Mouse (Mus musculus) C2C12 (cell line): ENCODE results near the gene Usp44. TPM values are rescaled to one million over a fixed set of nuclear protein-coding genes. Genes with fewer than 3 reads are reported as not detected.

Experiments
- H3K27me3 ChIP-seq: one replicate; pipeline ENCODE4 v1.6.1; 2011; ENCODE audit not compliant: control insufficient read depth, insufficient read depth, insufficient read length
- H3K36me3 ChIP-seq: one replicate; pipeline ENCODE4 v1.6.1; 2011; ENCODE audit not compliant: control insufficient read depth, insufficient read depth
- H3K4me3 ChIP-seq: one replicate; pipeline ENCODE4 v1.5.1; 2011; ENCODE audit warnings: mild to moderate bottlenecking, control low read depth; ENCODE audit not compliant: poor library complexity, insufficient read depth, severe bottlenecking
- H3K79me2 ChIP-seq: one replicate; pipeline ENCODE4 v1.6.1; 2011; ENCODE audit not compliant: control insufficient read depth, insufficient read depth
- H3K79me3 ChIP-seq: one replicate; pipeline ENCODE4 v1.6.1; 2011; ENCODE audit warnings: low read depth, control low read depth
- H3ac ChIP-seq: one replicate; pipeline ENCODE3; 2011; ENCODE audit warnings: low read depth; ENCODE audit not compliant: control insufficient read depth, insufficient read length
- CEBPB ChIP-seq: IDR thresholded peaks from one replicate; pipeline ENCODE4 v1.6.1; 2011; ENCODE audit warnings: low read depth, mild to moderate bottlenecking, control low read depth, moderate library complexity
- CTCF ChIP-seq: IDR thresholded peaks from one replicate; pipeline ENCODE4 v1.5.1; 2011; ENCODE audit not compliant: control insufficient read depth, insufficient read depth, insufficient read length
- FOSL1 ChIP-seq: IDR thresholded peaks from one replicate; pipeline ENCODE4 v1.8.0; 2011; ENCODE audit warnings: mild to moderate bottlenecking, low read length; ENCODE audit not compliant: poor library complexity, insufficient read depth, severe bottlenecking
- MAX ChIP-seq: IDR thresholded peaks from one replicate; pipeline ENCODE4 v1.6.1; 2011; ENCODE audit warnings: mild to moderate bottlenecking, control low read depth
- MYOD1 ChIP-seq: IDR thresholded peaks from one replicate; pipeline ENCODE4 v1.6.1; 2011; ENCODE audit warnings: low read depth; ENCODE audit not compliant: control insufficient read depth, insufficient read length
- MYOG ChIP-seq: IDR thresholded peaks from one replicate; pipeline ENCODE4 v1.6.1; 2011; ENCODE audit not compliant: control insufficient read depth, insufficient read length; ENCODE audit errors: extremely low read depth
- USF1 ChIP-seq: IDR thresholded peaks from one replicate; pipeline ENCODE4 v1.6.1; 2011; ENCODE audit warnings: low read depth, mild to moderate bottlenecking, control low read depth, moderate library complexity
- long read RNA-seq, 2 experiments: library from polyadenylated mRNA; unstranded; transcript quantifications; one replicate each; pipeline ENCODE4 v2.0.0; 2019 to 2020
- polyA plus RNA-seq: library from polyadenylated mRNA; unstranded; fragments of >200 nt; fragmentation: generic; extraction: Trizol; gene quantifications from one replicate; pipeline ENCODE4 v1.2.1, GENCODE M21; 2012; ENCODE audit warnings: missing spikeins

Gene Usp44
- polyA plus RNA-seq: 0.37 TPM
- long read RNA-seq, experiment 1, partial matches to known transcripts: 1 of 2 reads
- long read RNA-seq, experiment 1, other reads (novel, unspliced or antisense): 1 of 2 reads
- long read RNA-seq, experiment 2, partial matches to known transcripts: 0 of 1 reads
- long read RNA-seq, experiment 2, other reads (novel, unspliced or antisense): 1 of 1 reads

- Histone ChIP-seq H3K36me3 (no peaks in the 10 kb centered on the region), H3K27me3 (no peaks in the 10 kb centered on the region), H3ac (no peak within 1 kb of the TSS), H3K79me2 (no peaks in the 10 kb centered on the region), H3K79me3 (no peaks in the 10 kb centered on the region), H3K4me3 (no peak within 1 kb of the TSS)
- TF ChIP-seq MYOD1: no peak
- no peak for TF ChIP-seq CTCF
- TF ChIP-seq MYOG: no peak
Observed at GRCm38 (mm10) chr10:93830931-93831729, at the start of gene Usp44. TSS of gene Usp44 (plus strand) at chr10:93831555.

- H3K27me3 ChIP-seq: no peaks in the 10 kb centered on the region
- no peaks in the 10 kb centered on the region for H3K79me3 ChIP-seq
- H3ac ChIP-seq: no peak overlapping the region
- no peaks in the 10 kb centered on the region for H3K36me3 ChIP-seq
- no peak overlapping the region for H3K4me3 ChIP-seq
- H3K79me2 ChIP-seq: no peaks in the 10 kb centered on the region
- TF ChIP-seq CEBPB (no peak), MAX (no peak), MYOG (no peak)
Observed at GRCm38 (mm10) chr10:93783216-93784013, 47.9 kb upstream of the Usp44 start.

GRCm38 (mm10) chr10:93799711-93800362, 31.5 kb upstream of the Usp44 start:
- H3K27me3 ChIP-seq: no peaks in the 10 kb centered on the region
- no peak overlapping the region for H3K4me3 ChIP-seq
- H3ac ChIP-seq: no peak overlapping the region
- H3K36me3 ChIP-seq: no peaks in the 10 kb centered on the region
- TF ChIP-seq MYOD1 (no peak), USF1 (no peak), MAX (no peak), CEBPB (no peak), CTCF (no peak), FOSL1 (no peak), MYOG (no peak)
- no peaks in the 10 kb centered on the region for H3K79me3 ChIP-seq
- no peaks in the 10 kb centered on the region for H3K79me2 ChIP-seq

- H3K79me3 ChIP-seq: no peaks in the 10 kb centered on the region
- no peaks in the 10 kb centered on the region for H3K27me3 ChIP-seq
- no peak overlapping the region for H3ac ChIP-seq
- H3K4me3 ChIP-seq: no peak overlapping the region
- no peaks in the 10 kb centered on the region for H3K79me2 ChIP-seq
- TF ChIP-seq MYOG (no peak), CTCF (no peak), MAX (no peak), USF1 (no peak), CEBPB (no peak), FOSL1 (no peak), MYOD1 (no peak)
- no peaks in the 10 kb centered on the region for H3K36me3 ChIP-seq
Observed at GRCm38 (mm10) chr10:93800363-93800722, 31.0 kb upstream of the Usp44 start.

- Histone ChIP-seq H3K4me3 (no peak overlapping the region), H3K79me2 (no peaks in the 10 kb centered on the region), H3K27me3 (no peaks in the 10 kb centered on the region), H3K79me3 (no peaks in the 10 kb centered on the region), H3K36me3 (no peaks in the 10 kb centered on the region), H3ac (no peak overlapping the region)
- TF ChIP-seq MAX: peak; percentile 64
- TF ChIP-seq FOSL1: no peak
- peak; percentile 26 for TF ChIP-seq USF1
- TF ChIP-seq MYOD1: no peak
- no peak for TF ChIP-seq CEBPB
- no peak for TF ChIP-seq MYOG
- TF ChIP-seq CTCF: no peak
Observed at GRCm38 (mm10) chr10:93800895-93801294, 30.5 kb upstream of the Usp44 start.
